Mouse (Mus musculus) liver, adult (tissue): ENCODE results near the gene Sema6d.

Experiments
- GATA4 ChIP-seq: IDR thresholded peaks from 2 replicates; pipeline ENCODE4 v1.6.1; 2014; ENCODE audit warnings: mild to moderate bottlenecking, low read length; ENCODE audit not compliant: insufficient replicate concordance

Sema6d gene

DNA sequence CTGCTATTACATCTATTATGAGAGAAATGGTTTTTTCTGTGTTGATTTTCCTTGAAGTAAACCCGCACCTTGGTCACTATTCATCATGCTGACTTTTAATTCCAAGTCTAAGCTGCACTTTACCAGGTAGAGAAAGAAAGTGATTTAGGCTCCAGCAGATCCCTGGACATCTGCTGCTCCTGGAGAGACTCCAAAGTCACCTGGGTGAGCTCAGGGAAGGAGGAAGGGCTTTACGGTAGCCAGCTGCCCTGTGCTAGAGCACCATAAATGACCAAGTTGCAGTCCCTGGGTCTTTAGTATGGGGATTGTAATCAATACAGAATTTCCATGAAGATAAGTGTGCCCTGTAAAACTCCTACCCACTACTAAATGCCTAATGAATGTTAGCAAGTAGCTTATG lies 309.8 kb downstream of the Sema6d start:
- no peak for TF ChIP-seq GATA4

DNA sequence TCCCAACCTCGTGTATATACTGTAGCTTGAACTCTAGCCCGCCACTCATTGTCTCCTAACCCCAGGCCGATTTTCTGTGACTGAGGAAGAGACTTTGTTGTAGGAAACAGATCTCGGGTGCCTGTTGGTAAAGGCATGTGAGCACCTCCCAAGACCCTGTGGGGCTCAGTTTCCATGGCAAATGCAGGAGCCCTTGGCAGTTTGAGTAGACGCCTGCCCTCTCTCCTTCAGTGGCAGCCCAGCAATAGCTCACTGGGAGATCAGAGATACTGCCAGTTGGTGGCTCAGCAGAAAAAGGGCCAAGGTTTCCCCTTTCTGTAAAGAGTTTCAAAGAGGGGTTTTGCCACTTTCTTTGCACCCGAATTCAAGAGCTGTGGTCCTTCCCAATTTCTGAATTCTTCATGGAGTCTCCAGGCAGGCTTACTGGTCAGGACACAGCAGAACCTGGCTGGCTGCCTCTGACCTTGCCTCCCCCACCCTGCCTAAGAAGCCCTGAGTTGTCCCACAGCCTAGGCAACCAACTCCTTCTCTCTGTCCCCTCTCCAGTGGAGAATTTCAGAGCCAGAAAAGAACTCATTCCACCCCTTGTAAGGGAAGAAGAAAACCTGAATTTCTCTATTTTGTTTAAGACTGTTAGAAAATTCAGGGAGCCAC lies 312.1 kb downstream of the Sema6d start:
- no peak for TF ChIP-seq GATA4

DNA sequence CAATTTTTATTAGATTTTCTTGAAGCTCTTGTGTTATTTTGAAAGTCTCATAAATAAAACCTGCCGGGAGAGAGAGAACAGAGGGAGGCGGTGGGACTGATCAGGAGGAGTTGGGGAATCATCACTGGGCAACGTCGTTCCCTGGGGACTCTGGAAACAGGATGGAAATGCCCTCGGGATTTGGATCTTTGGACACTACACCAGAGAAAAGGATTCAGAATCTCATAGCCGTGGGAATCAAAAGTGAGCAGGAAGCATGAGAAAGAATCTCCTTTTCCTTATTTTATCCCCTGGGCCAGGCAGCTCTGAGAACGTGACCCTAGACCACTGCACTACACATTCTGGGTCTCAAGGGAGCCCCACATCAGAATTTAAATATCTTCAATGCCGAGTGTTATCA lies 313.8 kb downstream of the Sema6d start:
- TF ChIP-seq GATA4, result no peak

DNA sequence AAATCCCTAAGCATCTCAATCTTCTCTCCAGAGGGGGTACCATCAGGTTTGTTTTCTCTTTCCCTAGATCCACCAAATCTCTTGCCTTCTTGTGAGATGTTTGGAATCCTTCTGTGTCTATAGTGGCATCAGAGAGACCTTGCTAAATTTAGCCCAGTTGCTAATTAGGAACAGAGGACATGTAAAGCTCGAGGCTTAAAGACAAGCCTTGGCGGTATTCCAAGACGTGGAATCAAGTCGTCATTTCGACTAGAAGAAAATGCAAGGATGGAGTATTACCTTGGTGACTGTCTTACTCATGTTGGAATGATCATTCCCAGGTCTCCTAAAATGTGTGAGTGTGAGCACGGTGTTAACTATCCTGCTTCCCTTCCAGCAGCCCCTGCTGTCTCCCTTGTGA lies 314.2 kb downstream of the Sema6d start:
- no peak for TF ChIP-seq GATA4

DNA sequence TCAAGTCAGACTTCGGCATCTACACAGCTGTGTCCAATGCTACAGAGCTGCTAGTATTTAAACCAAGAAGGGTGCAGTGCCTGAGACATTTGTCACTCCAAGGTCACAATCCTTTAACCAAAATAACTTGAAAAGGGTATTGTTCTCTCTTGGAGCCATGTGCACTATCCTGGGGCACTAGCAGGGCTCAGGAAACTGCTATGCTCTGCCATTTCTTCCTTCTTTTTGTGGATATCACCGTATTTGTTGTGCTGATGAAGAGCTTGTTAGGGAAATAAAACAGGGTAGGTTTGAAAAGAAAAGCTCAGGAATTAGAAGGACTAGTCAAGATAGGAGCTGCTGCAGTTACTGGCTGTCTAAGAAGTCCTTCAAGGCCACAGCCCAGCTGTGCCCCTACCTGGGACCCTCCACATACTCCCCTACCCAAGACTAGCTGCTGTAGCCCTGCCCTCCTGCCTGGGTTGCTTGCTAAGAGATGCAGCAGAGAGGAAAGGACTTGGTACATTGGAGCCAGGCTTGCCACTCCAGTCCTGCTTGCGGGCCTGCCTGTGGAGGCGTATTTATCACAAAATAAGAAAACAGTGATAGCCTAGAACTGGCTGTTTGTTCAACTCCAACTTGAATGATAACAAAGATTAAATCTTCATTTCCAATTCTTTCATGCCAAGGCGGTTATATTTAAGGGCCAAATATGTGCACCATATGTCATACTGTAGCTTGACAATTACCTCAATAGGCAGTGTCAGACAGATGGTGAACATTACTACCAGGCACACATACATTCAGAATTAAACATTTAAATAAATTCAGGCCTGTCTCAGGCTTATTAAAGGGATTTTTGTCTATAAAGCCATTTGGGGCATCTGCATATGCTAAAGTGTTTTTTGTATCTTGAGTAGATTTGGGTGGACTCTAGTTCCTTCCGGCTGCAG lies 315.1 kb downstream of the Sema6d start:
- TF ChIP-seq GATA4, result no peak

DNA sequence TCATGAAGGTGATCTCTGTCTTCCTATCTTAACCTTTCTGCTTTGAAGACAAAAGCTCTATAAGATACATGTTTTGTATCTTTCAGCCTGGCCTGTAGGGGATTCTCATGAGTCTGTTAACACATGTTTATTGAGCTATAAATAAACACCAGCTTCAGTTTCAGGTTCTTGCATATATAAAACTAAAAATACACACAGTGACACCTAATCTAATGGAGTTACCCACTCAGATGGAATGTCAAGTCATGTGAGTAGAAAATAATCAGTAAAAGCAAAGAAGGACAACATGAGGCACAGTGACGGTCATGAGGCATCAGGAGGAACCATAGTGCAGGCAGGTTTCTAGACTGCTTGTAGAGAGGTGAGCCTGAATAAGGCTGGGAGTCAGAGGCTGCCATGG lies 319.2 kb downstream of the Sema6d start:
- TF ChIP-seq GATA4, result no peak

DNA sequence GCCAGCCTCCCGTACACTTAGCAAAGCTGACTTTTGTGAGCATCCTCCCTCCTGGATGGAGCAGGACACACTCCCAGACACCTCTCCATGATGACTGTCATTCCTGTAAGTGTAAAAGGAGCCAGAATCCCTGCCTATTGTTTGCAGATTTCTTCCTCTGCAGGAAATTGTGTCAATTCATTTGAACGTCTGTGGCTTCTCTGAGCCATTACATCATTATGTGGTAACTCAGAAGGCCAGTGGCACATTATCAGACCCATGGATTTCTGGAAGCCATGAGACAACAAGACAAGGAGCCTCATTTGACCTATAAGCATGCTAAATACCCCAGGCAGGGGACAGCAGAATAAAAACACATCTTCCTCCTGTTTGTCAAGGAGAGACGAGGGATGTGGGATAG lies 327.0 kb downstream of the Sema6d start:
- TF ChIP-seq GATA4, result no peak

DNA sequence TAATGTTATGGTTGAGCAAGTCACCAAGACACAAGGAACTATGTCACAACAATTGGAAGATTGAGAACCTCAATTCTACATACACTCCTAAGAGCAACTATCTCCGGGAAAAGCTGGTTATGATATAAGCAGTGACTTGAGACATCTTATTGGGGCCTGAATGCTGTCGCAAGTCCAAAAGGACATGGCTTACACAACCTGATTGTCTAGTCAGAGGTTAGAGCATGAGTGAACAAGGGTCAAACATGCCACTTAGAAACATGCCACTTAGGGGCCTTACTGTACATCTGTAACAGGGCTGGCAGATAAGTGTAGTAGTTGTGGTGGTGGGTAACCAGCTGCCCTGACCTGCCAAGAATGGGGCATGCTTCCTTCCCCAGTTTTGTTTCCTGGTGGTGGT lies 328.6 kb downstream of the Sema6d start:
- TF ChIP-seq GATA4, result no peak

DNA sequence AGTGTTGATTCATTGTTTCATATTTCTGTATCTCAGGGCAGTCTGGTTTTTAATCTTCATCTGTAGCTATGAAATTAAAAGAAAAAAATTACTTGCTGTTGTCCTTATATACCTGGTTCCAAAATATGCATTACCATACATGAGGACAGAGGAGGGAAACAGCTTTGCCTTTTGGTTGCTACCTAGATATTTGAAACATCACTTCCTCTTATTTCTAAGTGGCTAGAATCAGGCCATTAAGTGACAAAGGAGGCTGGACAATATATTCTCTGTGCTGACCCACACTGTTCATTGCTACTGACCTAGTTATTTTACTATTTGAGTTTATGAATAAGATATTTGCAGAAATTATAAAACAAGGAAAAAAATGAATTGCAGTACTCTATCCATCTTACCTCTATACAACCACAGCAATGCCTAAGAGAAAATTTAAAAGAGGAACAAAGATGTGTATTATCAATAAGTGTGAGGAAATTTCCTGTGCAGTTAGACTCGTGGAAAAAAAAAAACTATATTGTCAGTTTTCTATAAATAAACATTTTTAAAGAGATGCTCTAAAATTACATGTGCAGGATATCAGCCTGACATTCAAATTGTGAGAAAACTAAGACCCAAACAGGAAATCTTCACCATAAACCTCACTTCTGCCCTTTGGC lies 330.5 kb downstream of the Sema6d start:
- no peak for TF ChIP-seq GATA4

DNA sequence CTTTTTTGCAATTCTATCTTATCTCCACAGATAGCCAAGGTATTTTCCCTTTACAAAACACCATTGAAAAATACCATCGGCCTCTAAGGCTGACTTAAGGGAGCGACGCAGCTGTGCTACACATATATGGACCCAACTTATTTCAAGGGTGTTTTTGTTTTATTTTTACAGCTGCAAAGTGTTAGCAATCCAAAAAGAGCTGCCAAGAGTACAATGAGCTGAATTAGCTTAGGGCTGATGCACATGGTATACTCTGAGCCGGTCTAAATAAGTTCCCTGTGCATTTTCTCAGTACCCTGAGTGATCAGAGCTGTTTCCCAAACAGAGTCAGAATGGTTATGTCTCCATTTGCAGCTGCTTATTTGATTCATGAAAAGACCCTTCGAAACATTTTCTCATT lies 340.0 kb downstream of the Sema6d start:
- no peak for TF ChIP-seq GATA4

DNA sequence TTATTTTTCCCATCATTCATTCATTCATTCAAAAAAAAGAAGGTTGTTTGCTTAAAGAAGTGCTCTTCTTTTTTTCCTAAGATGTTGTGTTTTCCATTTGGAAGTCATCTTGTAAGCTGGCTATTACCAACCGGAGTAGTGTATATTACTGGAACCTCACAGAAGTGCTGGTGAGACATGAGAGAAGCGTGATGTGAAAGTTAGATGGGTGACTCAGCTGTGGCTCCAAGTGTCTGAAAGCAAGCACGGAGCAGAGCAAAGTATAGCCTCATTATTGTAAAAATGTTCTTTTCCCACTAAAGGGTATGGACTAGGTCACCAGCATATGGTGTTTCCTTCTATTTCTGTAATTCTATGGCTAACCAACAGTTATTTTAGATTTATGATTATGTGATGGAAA lies 340.9 kb downstream of the Sema6d start:
- TF ChIP-seq GATA4, result no peak

DNA sequence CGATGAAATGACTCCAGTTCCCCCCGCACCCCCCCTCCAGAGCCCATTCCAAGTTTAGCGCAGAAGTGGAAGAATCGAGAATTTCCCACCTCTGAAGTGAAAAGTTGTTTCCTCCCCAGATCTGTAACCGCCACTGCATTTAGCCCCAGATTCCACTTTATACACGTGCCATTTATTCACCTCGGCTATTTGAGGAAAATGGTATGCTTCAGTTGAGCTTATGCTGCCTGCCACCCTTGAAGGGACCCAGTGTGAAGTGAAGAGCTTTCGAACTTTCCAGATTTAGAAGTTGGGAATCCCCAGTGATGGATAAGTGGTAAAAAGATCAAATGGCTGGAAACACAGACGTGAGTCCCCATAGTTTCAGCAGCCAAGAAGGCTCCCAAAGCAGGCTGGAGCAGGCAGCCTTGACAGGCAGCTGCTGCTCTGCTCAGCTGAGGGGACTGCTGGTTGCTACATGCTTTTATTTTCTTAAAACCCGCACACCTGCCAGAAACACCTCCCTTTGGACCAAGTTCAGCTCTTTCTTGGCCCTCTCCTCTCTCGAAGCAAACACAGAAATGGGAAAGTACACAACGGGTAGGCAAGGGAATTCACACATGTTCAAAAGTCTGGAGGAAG lies 345.7 kb downstream of the Sema6d start:
- TF ChIP-seq GATA4, result no peak

DNA sequence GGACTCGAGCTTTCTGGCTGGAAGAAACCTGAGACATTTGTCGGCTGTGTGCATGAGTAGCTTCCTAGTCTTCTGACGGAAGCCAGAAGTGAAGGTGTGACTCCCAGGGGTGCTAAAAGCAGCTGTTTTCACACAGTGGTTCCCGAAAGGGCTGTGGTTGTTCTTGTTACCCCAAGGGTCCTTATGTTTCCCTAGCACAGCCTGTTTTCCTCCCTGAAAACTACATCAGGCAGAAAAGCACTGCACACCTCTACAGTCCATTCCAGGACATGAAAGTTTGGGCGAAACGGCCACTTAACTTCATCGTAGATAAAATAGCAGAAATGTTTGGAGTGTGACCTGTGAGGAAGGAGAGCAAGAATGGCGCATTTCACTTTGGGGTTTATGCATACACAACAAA lies 346.9 kb downstream of the Sema6d start:
- TF ChIP-seq GATA4, result no peak

DNA sequence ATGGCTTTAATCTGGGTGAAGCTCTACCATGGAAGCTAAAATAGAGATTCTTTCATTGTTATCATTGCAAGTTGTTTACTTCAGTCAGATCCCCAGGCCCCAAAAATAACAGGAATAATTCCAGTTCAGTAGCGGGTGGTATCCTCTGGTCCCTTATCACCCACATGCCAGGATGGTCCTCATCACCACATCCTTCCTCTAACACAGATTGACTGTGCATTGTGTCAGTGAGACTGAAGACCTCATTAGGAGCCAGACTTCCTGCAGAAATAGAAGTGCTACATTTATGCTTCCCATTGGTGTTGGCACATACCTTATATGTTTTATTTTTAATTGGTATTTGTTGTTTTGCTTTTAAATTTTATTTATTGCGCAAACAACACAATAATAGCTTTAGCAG lies 354.4 kb downstream of the Sema6d start:
- peak; percentile 20; the same call in 1 of the 2 replicates for TF ChIP-seq GATA4

DNA sequence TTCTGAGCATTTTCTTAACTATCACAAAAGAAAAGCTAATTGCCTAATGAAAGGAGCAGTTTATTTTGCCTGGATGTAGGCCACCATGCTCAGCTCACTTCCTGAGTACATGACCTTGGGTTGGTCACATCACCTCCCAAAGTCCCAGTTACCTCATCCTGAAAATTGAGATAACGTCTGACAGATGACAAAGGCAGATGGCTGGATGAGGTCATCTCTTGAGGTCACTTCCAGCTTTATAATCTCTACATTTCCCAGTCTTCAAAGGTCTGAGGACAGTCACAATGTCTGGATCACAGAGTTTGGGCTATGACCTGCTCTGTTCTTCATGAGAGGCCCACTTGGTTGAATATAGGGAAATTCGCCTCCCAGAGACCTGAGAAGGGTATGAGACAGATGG lies 366.1 kb downstream of the Sema6d start:
- 0 out of 2 replicates have a peak, but pooled peaks have one; percentile 28 for TF ChIP-seq GATA4

DNA sequence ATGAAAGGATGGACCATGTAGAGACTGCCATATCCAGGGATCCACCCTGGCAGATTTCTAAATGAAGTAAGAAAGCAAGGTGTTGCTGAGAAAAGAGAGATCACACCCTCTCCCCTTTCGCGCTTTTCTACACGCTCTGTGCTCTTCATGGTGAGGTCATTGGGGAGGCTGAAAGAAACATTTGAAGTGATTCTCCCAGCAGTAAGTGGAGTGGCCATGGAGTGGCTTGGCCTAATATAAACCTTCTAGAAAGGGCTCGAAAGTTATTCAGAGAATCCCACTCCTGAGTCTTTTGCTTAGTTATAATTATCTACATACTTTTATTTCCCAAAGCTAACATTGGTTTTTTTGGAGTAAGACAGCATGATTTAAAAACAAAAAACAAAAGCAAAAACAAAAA lies 367.2 kb downstream of the Sema6d start:
- TF ChIP-seq GATA4, result no peak

DNA sequence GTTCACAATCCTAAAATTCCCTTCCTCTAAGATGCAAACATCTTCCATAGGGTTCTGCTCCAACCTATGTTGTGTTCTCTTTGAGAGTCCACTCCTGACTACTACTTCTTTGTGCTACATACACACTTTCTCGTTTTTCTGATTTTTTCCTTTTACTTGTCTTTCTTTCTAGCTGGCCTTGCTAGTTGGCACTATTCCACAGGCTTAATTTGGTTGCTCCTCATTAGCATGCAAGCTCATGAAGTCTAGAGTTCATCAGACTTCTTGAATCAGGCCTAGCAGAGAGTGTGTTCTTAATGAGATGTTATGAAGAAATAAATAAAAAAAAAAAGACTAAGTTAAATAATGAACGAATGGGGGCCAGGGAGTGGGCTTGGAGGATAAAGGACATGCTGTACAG lies 368.3 kb downstream of the Sema6d start:
- no peak for TF ChIP-seq GATA4
